Mouse (Mus musculus) myocyte (in vitro differentiated cells): ENCODE data around the gene Cdc42ep3. TPM values are rescaled to one million over a fixed set of nuclear protein-coding genes. Genes with fewer than 3 reads are reported as not detected.

Experiments used
- H3K27me3 ChIP-seq: one replicate; pipeline ENCODE4 v1.6.1; 2011; ENCODE audit not compliant: control insufficient read depth, insufficient read depth, insufficient read length
- H3K36me3 ChIP-seq: one replicate; pipeline ENCODE4 v1.6.1; 2011; ENCODE audit not compliant: control insufficient read depth, insufficient read depth
- H3K4me2 ChIP-seq: one replicate; pipeline ENCODE4 v1.6.1; 2011; ENCODE audit warnings: low read depth, control low read depth
- H3K4me3 ChIP-seq: one replicate; pipeline ENCODE4 v1.5.1; 2011; ENCODE audit warnings: mild to moderate bottlenecking, control low read depth, moderate library complexity
- H3K79me2 ChIP-seq: one replicate; pipeline ENCODE4 v1.6.1; 2011; ENCODE audit not compliant: control insufficient read depth, insufficient read depth
- H3ac ChIP-seq: one replicate; pipeline ENCODE4 v1.6.1; 2011; ENCODE audit not compliant: control insufficient read depth, insufficient read length
- CEBPB ChIP-seq: IDR thresholded peaks from 2 replicates; pipeline ENCODE4 v1.6.1; 2011; ENCODE audit warnings: mild to moderate bottlenecking, moderate library complexity; ENCODE audit not compliant: poor library complexity, insufficient read depth, severe bottlenecking
- E2F4 ChIP-seq: IDR thresholded peaks from one replicate; pipeline ENCODE4 v1.6.1; 2011; ENCODE audit warnings: mild to moderate bottlenecking, control low read depth, moderate library complexity; ENCODE audit not compliant: insufficient read depth
- MAX ChIP-seq: IDR thresholded peaks from one replicate; pipeline ENCODE4 v1.6.1; 2011; ENCODE audit warnings: low read depth, mild to moderate bottlenecking, control low read depth
- MYOD1 ChIP-seq, 3 experiments: IDR thresholded peaks; one replicate each; pipeline ENCODE4 v1.6.1; 2011; ENCODE audit warnings: control low read depth in 2 of 3, low read depth in 2 of 3, mild to moderate bottlenecking in 2 of 3, moderate library complexity in 1 of 3; ENCODE audit not compliant: insufficient read length in 2 of 3, control insufficient read depth in 1 of 3
- MYOG ChIP-seq, 3 experiments: IDR thresholded peaks; one replicate each; pipeline ENCODE4 v1.6.1; 2011; ENCODE audit warnings: control low read depth in 2 of 3, low read depth in 2 of 3, mild to moderate bottlenecking in 2 of 3; ENCODE audit not compliant: insufficient read length in 2 of 3, control insufficient read depth in 1 of 3, insufficient read depth in 1 of 3
- POLR2A ChIP-seq: IDR thresholded peaks from one replicate; pipeline ENCODE4 v1.6.1; 2011; ENCODE audit warnings: low read depth, mild to moderate bottlenecking, control low read depth, moderate library complexity; ENCODE audit not compliant: insufficient read length
- POLR2AphosphoS2 ChIP-seq: IDR thresholded peaks from one replicate; pipeline ENCODE4 v1.6.1; 2011; ENCODE audit warnings: low read depth, control low read depth; ENCODE audit not compliant: insufficient read length
- REST ChIP-seq: IDR thresholded peaks from one replicate; pipeline ENCODE4 v1.6.1; 2011; ENCODE audit warnings: mild to moderate bottlenecking, control low read depth, moderate library complexity; ENCODE audit not compliant: insufficient read depth, insufficient read length
- SRF ChIP-seq: IDR thresholded peaks from one replicate; pipeline ENCODE4 v1.6.1; 2011; ENCODE audit warnings: low read depth; ENCODE audit not compliant: control insufficient read depth, insufficient read length
- TCF12 ChIP-seq: IDR thresholded peaks from one replicate; pipeline ENCODE4 v1.6.1; 2011; ENCODE audit warnings: mild to moderate bottlenecking, control low read depth; ENCODE audit not compliant: poor library complexity, insufficient read depth, severe bottlenecking
- TCF3 ChIP-seq: IDR thresholded peaks from one replicate; pipeline ENCODE4 v1.6.1; 2011; ENCODE audit warnings: low read depth, control low read depth; ENCODE audit not compliant: insufficient read length
- USF1 ChIP-seq: IDR thresholded peaks from one replicate; pipeline ENCODE4 v1.6.1; 2011; ENCODE audit warnings: low read depth, mild to moderate bottlenecking, control low read depth, moderate library complexity
- polyA plus RNA-seq: library from polyadenylated mRNA; unstranded; fragments of >200 nt; fragmentation: generic; extraction: Trizol; gene quantifications from one replicate; pipeline ENCODE4 v1.2.1, GENCODE M21; 2012; ENCODE audit warnings: missing spikeins

Gene Cdc42ep3
- polyA plus RNA-seq, 1 experiment = 42.8 TPM

GRCm38 (mm10) chr17:79393886-79394285 lies 39.0 kb upstream of the Cdc42ep3 start:
- Histone ChIP-seq H3K4me3 (no peak overlapping the region), H3K79me2 (no peaks in the 10 kb centered on the region), H3K36me3 (no peaks in the 10 kb centered on the region), H3ac (no peak overlapping the region), H3K4me2 (no peak overlapping the region), H3K27me3 (no peaks in the 10 kb centered on the region)
- no peak for TF ChIP-seq SRF
- TF ChIP-seq CEBPB = no peak
- no peak for TF ChIP-seq TCF12
- no peak for TF ChIP-seq USF1
- TF ChIP-seq E2F4 = no peak
- TF ChIP-seq REST = no peak
- TF ChIP-seq MYOD1 (IDR thresholded peaks at IDR 0.05; ENCODE audit: control insufficient read depth in 1 of 3, insufficient read length in 2 of 3, low read depth in 2 of 3) = no peak
- no peak for TF ChIP-seq MYOG (IDR thresholded peaks at IDR 0.05; ENCODE audit: control insufficient read depth in 1 of 3, insufficient read depth in 1 of 3, insufficient read length in 2 of 3, low read depth in 2 of 3)
- TF ChIP-seq MAX = no peak
- TF ChIP-seq POLR2A = no peak
- no peak for TF ChIP-seq TCF3

GRCm38 (mm10) chr17:79387465-79388066 lies 32.7 kb upstream of the Cdc42ep3 start:
- TF ChIP-seq MAX (no peak), CEBPB (no peak), MYOG (IDR thresholded peaks at IDR 0.05; ENCODE audit: control insufficient read depth in 1 of 3, insufficient read depth in 1 of 3, insufficient read length in 2 of 3, low read depth in 2 of 3) (no peak), TCF12 (no peak), SRF (no peak), POLR2AphosphoS2 (no peak), E2F4 (no peak)

GRCm38 (mm10) chr17:79381485-79381884 lies 26.6 kb upstream of the Cdc42ep3 start:
- Histone ChIP-seq H3K4me2 (no peak overlapping the region), H3K36me3 (no peaks in the 10 kb centered on the region), H3K79me2 (no peaks in the 10 kb centered on the region), H3ac (no peak overlapping the region), H3K27me3 (no peaks in the 10 kb centered on the region), H3K4me3 (no peak overlapping the region)
- no peak for TF ChIP-seq POLR2A
- no peak for TF ChIP-seq TCF3
- TF ChIP-seq POLR2AphosphoS2 = no peak
- no peak for TF ChIP-seq MYOD1 (IDR thresholded peaks at IDR 0.05; ENCODE audit: control insufficient read depth in 1 of 3, insufficient read length in 2 of 3, low read depth in 2 of 3)
- no peak for TF ChIP-seq MAX

More at GRCm38 (mm10) chr17:79387465-79388066, 32.7 kb upstream of the Cdc42ep3 start:
- Histone ChIP-seq H3ac (no peak overlapping the region), H3K4me3 (no peak overlapping the region), H3K27me3 (no peaks in the 10 kb centered on the region), H3K4me2 (no peak overlapping the region), H3K36me3 (no peaks in the 10 kb centered on the region), H3K79me2 (no peaks in the 10 kb centered on the region)

GRCm38 (mm10) chr17:79379191-79379590 lies 24.3 kb upstream of the Cdc42ep3 start:
- Histone ChIP-seq H3ac (no peak overlapping the region), H3K36me3 (no peaks in the 10 kb centered on the region), H3K4me2 (no peak overlapping the region), H3K27me3 (no peaks in the 10 kb centered on the region), H3K79me2 (no peaks in the 10 kb centered on the region), H3K4me3 (no peak overlapping the region)
- TF ChIP-seq POLR2A = no peak
- no peak for TF ChIP-seq E2F4
- no peak for TF ChIP-seq MYOG (IDR thresholded peaks at IDR 0.05; ENCODE audit: control insufficient read depth in 1 of 3, insufficient read depth in 1 of 3, insufficient read length in 2 of 3, low read depth in 2 of 3)
- TF ChIP-seq POLR2AphosphoS2 = no peak
- TF ChIP-seq USF1 = no peak
- no peak for TF ChIP-seq CEBPB
- TF ChIP-seq SRF = no peak
- no peak for TF ChIP-seq TCF3
- TF ChIP-seq MAX = no peak
- no peak for TF ChIP-seq MYOD1 (IDR thresholded peaks at IDR 0.05; ENCODE audit: control insufficient read depth in 1 of 3, insufficient read length in 2 of 3, low read depth in 2 of 3)
- TF ChIP-seq TCF12 = no peak
- TF ChIP-seq REST = no peak
